Mouse (Mus musculus) spleen, adult 2 months (tissue): ENCODE measurements at regions not wholly inside any gene's neighbourhood (a gene's known extent, or its start where the extent isn't known, plus 50 kb on each side); places are given as distances from the start of the nearest gene placed in this dataset.

Experiments used
- DNase-seq, 2 experiments: peaks; one replicate each; pipeline versions ENCODE4 v3.0.0 to v3.0.0-alpha.2; 2012 to 2021; ENCODE audit warnings: low spot score in 2 of 2, low read depth in 1 of 2
- H3K27ac ChIP-seq: fragments of 200-500 bp; 2 replicates; pipeline ENCODE4 v1.5.1; 2012; ENCODE audit warnings: low read length, inconsistent platforms; ENCODE audit not compliant: insufficient read depth
- H3K27me3 ChIP-seq: fragments of 200-500 bp; 2 replicates; pipeline ENCODE4 v1.6.1; 2012; ENCODE audit warnings: mild to moderate bottlenecking, moderate library complexity, low read length, inconsistent platforms; ENCODE audit not compliant: control insufficient read depth, insufficient read depth
- H3K36me3 ChIP-seq: fragments of 200-500 bp; 2 replicates; pipeline ENCODE4 v1.6.1; 2012; ENCODE audit warnings: mild to moderate bottlenecking, low read length, inconsistent platforms; ENCODE audit not compliant: control insufficient read depth, insufficient read depth
- H3K4me1 ChIP-seq: fragments of 200-500 bp; 2 replicates; pipeline ENCODE4 v1.6.1; 2011; ENCODE audit warnings: inconsistent platforms; ENCODE audit not compliant: control insufficient read depth, insufficient read depth, insufficient read length
- H3K4me3 ChIP-seq: fragments of 200-500 bp; 2 replicates; pipeline ENCODE4 v1.5.1; 2011; ENCODE audit warnings: mild to moderate bottlenecking, inconsistent platforms; ENCODE audit not compliant: insufficient read depth, insufficient read length; ENCODE audit errors: extremely low read depth
- CTCF ChIP-seq: fragments of 200-500 bp; IDR thresholded peaks from 2 replicates; pipeline ENCODE4 v1.5.1; 2011; ENCODE audit warnings: mild to moderate bottlenecking, inconsistent platforms; ENCODE audit not compliant: insufficient read depth, insufficient read length, insufficient replicate concordance; ENCODE audit errors: extremely low read depth
- POLR2A ChIP-seq: fragments of 200-500 bp; IDR thresholded peaks from 2 replicates; pipeline ENCODE4 v1.6.1; 2011; ENCODE audit warnings: low read depth, low read length, inconsistent platforms
- WGBS: fragments of 180-500 bp; shearing (Covaris S2); methylation state at CpG from one replicate; pipeline ENCODE4 v1.1.7; 2018; 5-methylcytosine and 5-hydroxymethylcytosine counted together

DNA sequence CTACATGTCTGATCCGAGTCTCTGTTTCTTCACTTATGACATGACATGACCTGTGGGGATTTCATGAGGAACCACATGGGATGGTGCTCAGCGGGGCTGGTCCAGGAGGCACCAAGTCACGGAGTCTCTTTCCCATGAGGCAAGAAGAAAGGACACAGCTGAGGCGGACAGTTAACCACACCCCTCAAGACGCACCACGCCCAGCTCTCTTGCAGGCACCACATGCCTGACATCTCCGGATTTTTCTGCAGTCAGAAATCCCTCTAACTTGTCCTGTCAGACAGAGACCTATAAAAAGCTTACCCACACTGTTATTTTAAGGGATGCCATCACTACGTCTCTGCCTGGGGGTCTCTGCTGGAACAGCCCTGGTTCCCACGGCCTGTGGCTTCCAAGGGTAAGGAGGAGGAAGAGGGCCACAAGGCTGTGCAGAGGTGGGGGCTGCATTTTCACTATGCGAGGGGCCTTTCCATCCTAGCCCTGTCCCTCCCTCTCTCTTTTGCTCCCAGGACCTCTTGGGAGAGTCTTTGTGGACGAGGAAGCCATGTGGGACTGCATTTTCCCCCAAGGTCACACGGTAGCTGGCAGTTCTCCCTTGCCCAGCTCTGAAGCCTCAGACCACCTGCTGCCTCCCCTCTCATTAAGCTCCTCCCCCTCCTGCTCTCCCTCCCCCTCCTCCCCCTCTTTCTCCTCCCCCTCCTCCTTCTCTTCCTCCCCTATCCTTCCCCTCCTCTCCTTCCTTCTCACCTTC lies 154.6 kb upstream of the Gm26897 start:
- no peaks in the 10 kb centered on the region for H3K27me3 ChIP-seq
- TF ChIP-seq POLR2A (no peak), CTCF (no peak)
- H3K36me3 ChIP-seq, result no peaks in the 10 kb centered on the region
- H3K4me1 ChIP-seq, result no peaks in the 10 kb centered on the region
- DNase-seq, result no peak
- 36% methylated on average over 12 of the region's 12 CpGs for WGBS
- H3K27ac ChIP-seq, result no peak overlapping the region
- no peak overlapping the region for H3K4me3 ChIP-seq

GRCm38 (mm10) chr5:111580870-111581771 lies 152.6 kb upstream of the Gm26897 start:
- no peaks in the 10 kb centered on the region for H3K4me1 ChIP-seq
- H3K27me3 ChIP-seq, result no peaks in the 10 kb centered on the region
- no peak for DNase-seq
- no peak overlapping the region for H3K4me3 ChIP-seq
- no peak overlapping the region for H3K27ac ChIP-seq
- 21% methylated on average over 31 of the region's 31 CpGs for WGBS
- no peaks in the 10 kb centered on the region for H3K36me3 ChIP-seq
- TF ChIP-seq CTCF, result no peak
- no peak for TF ChIP-seq POLR2A

DNA sequence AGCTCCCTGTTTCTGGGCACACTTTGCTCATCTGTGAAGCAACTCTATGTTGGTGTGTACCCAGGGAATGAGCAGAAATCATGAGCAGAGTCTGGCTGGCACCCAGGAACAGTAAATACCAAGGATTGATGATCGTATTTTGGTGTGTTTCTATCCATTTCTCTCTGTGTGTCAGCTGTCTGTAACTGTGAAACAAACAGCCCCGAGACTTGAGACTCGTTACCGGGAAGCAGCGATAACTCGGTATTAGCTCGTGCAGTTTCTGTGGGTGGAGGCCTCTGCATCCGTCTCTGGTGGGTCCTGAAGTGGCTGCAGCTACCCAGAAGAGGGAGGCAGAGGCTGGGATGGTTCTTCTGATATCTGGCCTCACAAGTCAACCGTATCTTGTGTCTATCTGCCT lies 151.7 kb upstream of the Gm26897 start:
- no peak overlapping the region for H3K4me3 ChIP-seq
- H3K36me3 ChIP-seq, result no peaks in the 10 kb centered on the region
- no peaks in the 10 kb centered on the region for H3K4me1 ChIP-seq
- no peaks in the 10 kb centered on the region for H3K27me3 ChIP-seq
- TF ChIP-seq POLR2A, result no peak
- TF ChIP-seq CTCF, result no peak
- 83% methylated on average over 9 of the region's 9 CpGs for WGBS
- no peak for DNase-seq
- H3K27ac ChIP-seq, result no peak overlapping the region

- H3K4me3 ChIP-seq, result no peak overlapping the region
- no peaks in the 10 kb centered on the region for H3K36me3 ChIP-seq
- TF ChIP-seq CTCF, result no peak
- H3K4me1 ChIP-seq, result no peaks in the 10 kb centered on the region
- WGBS, result 12% methylated on average over 4 of the region's 4 CpGs
- H3K27me3 ChIP-seq, result no peaks in the 10 kb centered on the region
- DNase-seq, result no peak
- no peak overlapping the region for H3K27ac ChIP-seq
Measured at GRCm38 (mm10) chr5:111590619-111591081, 143.1 kb upstream of the Gm26897 start.

DNA sequence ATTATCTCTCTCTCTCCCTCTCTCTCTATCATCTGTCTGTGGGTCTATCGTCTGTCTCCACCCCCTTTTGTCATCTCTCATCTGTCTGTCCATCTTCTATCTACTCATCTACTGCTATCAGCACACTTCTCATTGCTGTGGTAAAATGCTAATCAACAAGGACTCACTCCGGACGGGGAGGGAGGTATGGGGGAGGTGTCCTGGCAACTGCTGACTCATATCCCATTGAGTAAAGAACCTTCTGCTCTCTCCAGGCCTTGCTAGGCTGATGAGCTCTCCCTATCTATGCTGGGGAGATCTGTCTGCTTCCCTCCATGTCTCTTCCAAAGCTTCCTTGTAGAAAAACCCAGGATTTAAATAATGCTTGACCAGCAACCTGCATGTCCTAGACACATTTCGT lies 140.9 kb upstream of the Gm26897 start:
- Histone ChIP-seq H3K27me3 (no peaks in the 10 kb centered on the region), H3K27ac (no peak overlapping the region), H3K4me3 (no peak overlapping the region), H3K36me3 (no peaks in the 10 kb centered on the region), H3K4me1 (no peaks in the 10 kb centered on the region)
- DNase-seq, result no peak
- WGBS, result 54% methylated on average over 4 of the region's 4 CpGs
- no peak for TF ChIP-seq POLR2A
- TF ChIP-seq CTCF, result no peak

GRCm38 (mm10) chr5:111594111-111594510 lies 139.6 kb upstream of the Gm26897 start:
- DNase-seq, result no peak
- TF ChIP-seq CTCF, result no peak
- TF ChIP-seq POLR2A, result no peak
- H3K27me3 ChIP-seq, result no peaks in the 10 kb centered on the region
- no peak overlapping the region for H3K4me3 ChIP-seq
- H3K36me3 ChIP-seq, result no peaks in the 10 kb centered on the region
- no peaks in the 10 kb centered on the region for H3K4me1 ChIP-seq
- 80% methylated on average over 5 of the region's 5 CpGs for whole genome bisulfite sequencing
- no peak overlapping the region for H3K27ac ChIP-seq
